Mouse (Mus musculus) left cerebral cortex, postnatal 10 days (tissue): ENCODE measurements at regions not wholly inside any gene's neighbourhood (a gene's known extent, or its start where the extent isn't known, plus 50 kb on each side); places are given as distances from the start of the nearest gene placed in this dataset.

Source experiments
- DNase-seq, 2 experiments: peaks; one replicate each; pipeline ENCODE4 v3.0.0; 2021 to 2022; ENCODE audit warnings: low spot score in 2 of 2, mixed read lengths in 1 of 2; ENCODE audit errors: extremely low spot score in 1 of 2
- intact Hi-C: fragments of 180-260 bp; cut with DNase I; formaldehyde crosslinking; loops from one replicate; pipeline ENCODE4 v1.15.1; 2025

DNA sequence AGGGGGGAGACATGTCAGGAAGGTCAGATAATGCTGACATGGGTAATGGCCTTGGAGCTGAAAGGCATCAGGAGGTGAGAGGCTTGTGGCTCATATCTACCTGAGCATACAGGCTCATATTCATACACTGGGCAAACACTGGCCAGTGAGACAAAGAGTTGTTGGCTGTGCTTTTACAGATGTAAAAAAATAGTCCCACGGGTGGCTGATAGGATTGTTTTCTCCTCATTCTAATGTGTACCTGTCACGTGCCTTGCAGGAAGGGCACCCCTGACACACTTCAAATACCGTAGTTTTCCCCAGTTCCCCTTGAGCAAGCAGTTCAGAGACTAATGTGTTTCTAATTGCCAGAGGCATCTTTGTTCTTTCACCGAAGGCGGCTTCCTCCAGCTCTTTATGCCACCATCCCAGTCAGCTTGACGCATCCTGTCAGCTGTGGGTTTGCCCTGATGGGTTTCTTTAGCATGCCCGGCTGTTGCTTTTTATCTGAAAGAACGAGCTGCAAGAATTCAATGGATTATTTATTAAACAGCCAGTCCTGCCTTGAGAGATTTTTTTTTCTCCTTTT, 107.9 kb upstream of the Trpc7 start:
- intact Hi-C loops, result no loop called here
- no peak for DNase-seq

DNA sequence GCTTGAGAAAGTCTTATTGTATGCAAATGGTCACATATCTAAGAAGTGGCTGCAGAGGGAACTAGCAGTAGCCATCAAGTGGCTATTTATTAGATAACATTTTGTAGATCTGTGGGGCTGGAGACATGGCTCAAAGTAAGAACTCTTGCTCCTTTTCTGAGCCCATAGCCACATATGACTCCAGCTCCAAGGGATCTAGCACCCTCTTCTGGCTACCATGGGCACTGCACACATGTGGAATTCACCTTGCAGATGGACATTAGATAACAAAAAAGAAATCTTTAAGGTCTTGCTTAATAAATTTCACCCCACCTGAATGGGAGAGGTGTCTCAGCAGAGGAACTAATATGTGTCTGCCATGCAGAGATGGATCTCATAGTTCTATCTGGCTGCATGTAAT, 96.2 kb upstream of the Trpc7 start:
- intact Hi-C loops, result no loop called here
- DNase-seq, result no peak

DNA sequence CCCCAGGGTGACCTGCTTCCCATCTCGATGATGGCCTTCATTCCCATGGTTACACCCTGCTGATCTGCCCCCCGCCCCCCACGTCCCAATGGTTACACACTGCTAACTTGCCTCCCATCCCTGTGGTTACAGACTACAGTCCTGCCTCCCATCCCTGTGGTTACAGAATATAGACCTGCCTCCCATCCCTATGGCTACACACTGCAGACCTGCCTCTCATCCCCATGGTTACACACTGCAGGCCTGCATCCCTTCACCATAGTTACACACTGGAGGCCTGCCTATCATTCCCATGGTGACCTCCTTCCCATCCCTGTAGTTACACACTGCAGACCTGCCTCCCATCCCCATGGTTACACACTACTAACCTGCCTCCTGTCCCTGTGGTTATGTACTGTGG, 78.3 kb upstream of the Trpc7 start:
- no peak for DNase-seq
- intact Hi-C loops, result no loop called here

DNA sequence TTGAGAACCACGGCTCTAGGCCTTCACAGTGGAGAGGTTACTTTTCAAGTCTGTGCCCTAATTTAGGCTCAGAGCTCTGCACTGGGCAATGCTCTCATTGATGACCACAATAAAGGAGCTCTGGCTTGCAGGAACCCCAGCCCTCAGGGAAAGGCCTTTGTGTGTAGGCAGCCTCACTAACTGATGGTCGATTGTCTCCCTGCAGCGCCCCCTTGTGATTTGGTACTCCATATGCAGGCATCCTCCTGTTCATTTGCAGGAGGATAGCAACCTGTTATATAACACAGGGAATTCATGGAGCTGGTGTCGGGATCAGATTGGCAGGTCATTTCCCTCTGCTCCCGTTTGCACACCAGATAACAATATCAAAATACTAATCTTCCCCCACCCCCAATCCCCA, 59.6 kb upstream of the Trpc7 start:
- intact Hi-C loops, result no loop called here
- no peak for DNase-seq

DNA sequence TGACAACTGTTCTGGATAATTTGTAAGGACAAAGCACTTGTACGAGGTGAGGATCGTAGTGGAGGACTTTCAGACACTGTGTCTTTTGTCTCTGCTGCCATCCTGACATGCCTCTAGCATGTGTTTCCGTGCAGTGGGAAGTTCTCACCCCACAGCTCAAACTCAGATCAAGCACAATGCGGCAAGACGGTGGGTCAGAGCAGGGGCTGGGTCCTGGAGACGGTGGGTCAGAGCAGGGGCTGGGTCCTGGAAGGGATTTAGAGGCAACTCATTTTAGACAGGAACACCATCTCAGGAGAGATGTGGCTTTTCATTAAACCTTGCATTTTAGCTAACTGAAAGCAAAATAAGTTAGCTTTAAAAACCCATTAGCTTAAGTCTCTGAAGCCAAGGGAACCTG, 52.3 kb upstream of the Trpc7 start:
- intact Hi-C loops, result no loop called here
- DNase-seq, result no peak

DNA sequence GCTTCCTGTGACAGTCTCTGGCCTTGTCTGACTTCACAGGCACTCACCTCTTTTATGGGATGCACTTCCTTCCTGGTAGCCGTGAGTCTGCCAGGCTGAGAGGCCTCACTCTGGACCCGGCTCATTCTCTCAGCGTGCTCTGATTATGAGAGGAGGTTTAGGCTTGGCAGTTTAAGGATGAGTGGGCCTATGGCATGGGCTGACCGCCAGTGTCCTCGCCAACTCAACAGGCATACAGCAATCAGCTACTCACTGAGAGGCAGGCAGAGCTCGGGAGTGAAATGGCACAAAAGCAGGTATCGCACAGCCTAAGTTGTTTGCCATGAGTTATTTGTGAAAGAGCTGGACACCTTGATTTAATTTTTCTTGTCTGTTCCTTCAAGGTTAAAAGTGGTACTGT, 51.5 kb upstream of the Trpc7 start:
- intact Hi-C loops, result no loop called here
- DNase-seq, result no peak
